Mouse (Mus musculus) gastrocnemius, postnatal 4 days (tissue): Measurements from ENCODE around the gene Nol3. TPM values are rescaled to one million over a fixed set of nuclear protein-coding genes. Genes with fewer than 3 reads are reported as not detected.

Experiments
- DNase-seq, 2 experiments: peaks; one replicate each; pipeline ENCODE4 v3.0.0; 2021 to 2022; ENCODE audit warnings: low spot score in 2 of 2, mixed read lengths in 2 of 2
- total RNA-seq, 2 experiments: library from RNA; stranded (reverse); gene quantifications; 2 replicates each; pipeline ENCODE4 v1.2.3; 2021

The Nol3 gene
- total RNA-seq, 2 experiments from 2014 or later: 26.5 to 27.1 TPM

DNA sequence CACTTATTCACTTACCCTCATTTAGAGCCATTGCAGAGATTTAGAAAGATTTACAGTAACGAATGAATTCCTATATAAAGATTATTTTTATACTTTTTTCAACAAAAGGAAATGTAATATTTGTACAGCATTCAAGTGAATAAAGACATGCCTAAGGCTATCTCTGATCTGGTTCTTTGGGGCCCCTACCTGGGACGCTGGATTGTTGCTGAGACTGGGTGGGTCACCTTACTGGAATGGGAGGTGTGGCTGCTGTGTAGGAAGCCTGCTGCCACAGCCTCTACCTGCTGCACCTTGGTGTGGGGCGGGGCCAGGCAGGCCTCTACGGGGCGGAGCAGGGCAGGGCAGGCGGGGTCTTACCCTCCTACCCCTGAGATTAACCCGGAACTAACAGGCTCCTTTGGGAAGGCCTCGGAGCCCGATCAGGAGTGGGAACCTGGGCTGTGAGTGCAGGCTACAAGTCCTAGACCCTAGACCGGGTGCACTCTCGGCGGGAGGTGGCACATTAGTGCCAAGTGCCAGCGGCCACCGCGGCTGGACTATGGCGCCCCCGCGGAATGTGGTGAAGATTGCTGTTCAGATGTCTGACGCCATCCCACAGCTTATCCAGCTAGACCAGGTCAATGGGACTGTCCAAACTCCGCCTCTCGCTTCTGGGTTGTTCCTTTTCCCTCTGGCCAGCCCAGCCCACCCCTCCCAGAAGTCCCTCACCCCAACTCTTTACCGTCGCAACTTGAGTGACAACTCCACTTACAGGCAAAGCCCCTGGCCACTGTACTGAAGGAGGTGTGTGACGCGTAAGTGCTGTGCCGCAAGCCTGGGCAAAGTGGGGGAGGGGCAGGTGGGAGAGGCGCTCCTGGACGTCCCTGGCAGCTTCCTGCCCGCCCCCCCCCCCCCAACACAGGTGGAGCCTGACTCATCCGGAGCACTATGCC, 29.5 kb downstream of the Nol3 start, which contains the start of gene Elmo3:
Elmo3 (plus strand) TSS at position 391 of the 935 bp plus-strand sequence.
- no peak for DNase-seq

DNA sequence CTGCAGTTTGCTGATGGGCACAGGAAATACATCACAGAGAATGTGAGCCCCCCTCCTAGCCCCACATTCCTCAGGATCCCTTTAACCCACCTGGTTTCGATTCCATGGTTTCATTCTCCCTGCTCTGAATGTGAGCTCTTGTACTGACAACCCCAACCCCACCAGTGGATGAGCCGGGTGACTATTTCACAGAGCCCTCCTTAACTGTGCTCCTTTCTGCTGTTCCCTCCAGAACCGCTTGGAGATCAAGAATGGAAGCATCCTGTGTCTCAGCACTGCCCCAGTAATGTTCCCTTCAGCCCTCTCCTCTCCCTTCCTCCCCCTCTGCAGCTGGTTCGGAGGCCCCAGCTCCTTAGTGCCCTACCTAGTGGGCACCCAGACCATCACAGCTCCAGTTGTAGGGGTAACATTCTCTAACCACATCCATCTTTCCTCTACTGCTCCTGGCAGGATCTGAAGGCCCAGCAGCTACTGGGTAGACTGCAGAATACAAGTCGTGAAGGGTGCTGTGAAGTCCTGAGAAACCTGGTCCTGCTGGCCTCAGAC, 30.3 kb downstream of the Nol3 start:
- DNase-seq: no peak

DNA sequence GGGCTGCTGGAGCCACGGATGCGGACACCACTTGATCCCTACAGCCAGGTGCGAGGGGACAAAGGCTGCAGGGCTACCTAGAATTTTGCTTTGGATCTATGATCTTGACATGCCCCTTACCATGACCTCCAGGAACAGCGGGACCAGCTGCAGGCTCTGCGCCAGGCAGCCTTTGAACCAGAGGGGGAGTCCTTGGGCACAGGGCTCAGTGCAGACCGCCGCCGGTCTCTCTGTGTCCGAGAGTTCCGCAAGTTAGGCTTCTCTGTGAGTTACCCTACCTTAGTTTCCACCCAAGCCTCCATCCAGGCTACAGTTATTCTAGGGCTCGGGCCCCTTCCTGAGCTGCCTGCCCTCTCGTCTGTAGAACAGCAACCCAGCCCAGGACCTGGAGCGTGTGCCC, 31.7 kb downstream of the Nol3 start:
- no peak for DNase-seq

DNA sequence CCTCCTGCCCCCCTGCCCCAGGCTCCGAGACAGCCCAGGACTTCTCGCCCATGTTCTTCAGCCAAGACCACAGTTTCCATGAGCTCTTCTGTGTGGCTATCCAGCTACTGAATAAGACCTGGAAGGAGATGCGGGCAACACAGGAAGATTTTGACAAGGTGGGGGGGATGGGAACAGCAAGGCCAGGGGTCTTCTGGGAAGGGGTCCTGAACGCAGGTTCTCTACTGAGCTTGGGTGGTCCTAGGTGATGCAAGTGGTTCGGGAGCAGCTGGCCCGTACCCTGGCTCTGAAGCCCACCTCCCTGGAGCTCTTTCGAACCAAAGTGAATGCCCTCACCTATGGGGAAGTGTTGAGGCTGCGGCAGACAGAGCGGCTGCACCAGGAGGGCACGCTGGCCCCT, 32.5 kb downstream of the Nol3 start:
- no peak for DNase-seq

DNA sequence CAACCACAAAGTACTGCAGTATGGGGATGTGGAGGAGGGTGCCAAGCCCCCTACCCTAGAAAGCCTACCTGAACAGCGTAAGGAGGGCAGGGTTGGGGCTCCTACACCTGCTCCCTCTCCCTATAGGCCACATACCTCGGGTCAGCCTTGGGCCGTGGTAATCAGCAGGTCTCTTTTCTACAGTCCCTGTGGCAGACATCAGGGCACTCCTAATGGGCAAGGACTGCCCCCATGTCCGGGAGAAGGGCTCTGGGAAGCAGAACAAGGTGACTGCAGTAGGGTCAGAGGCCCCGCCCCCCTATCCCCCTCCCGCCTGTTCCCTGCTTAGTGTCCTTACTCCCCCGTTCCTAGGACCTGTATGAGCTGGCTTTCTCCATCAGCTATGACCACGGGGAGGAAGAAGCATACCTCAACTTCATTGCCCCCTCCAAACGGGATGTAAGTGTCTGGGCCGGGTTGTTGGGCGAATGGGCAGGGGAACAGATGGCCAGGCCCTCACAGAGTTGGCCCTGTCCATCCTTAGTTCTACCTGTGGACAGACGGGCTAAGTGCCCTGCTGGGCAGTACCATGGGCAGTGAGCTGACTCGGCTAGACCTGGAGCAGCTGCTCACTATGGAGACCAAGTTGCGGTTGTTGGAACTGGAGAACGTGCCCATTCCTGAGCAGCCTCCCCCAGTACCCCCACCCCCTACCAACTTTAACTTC, 33.4 kb downstream of the Nol3 start:
- no peak for DNase-seq

DNA sequence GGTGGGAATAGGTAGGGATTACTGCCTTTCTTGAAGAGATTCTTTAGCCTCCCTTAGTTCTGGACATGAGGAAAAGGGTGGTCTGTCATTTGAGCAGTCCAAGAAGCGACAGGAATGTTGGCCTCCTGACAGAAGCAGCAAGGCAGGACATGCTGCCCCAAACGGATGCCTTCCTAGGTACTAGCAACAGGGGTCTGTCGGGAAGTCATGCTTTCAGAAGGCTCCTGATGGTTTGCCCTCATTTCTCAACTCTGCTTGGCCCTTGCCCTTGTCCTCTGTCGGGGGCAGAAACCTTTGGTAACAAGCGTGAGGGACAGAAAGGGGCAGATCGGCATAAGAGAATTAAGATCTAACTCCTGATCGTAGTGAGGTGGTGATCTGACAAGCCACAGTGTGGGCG, 34.2 kb downstream of the Nol3 start:
- no peak for DNase-seq

DNA sequence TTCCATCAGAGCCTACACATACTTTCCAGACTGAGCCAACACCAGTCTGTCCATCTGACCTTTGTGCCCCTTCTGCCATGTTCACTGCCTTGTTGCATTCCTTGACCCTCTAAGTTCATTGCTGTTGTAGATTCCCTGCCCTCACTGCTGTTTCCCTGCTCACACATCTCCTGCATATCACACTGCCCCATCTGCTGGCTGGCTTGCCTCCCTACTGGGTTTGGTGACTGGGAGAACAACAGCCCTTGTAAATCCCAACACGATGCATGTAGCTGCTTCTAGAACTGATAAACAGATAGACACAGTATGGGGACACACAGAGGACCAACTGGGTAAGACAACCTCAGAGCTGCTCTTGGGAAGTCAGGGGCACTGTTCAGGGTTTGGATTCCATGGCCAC, 35.8 kb downstream of the Nol3 start:
- DNase-seq: no peak

DNA sequence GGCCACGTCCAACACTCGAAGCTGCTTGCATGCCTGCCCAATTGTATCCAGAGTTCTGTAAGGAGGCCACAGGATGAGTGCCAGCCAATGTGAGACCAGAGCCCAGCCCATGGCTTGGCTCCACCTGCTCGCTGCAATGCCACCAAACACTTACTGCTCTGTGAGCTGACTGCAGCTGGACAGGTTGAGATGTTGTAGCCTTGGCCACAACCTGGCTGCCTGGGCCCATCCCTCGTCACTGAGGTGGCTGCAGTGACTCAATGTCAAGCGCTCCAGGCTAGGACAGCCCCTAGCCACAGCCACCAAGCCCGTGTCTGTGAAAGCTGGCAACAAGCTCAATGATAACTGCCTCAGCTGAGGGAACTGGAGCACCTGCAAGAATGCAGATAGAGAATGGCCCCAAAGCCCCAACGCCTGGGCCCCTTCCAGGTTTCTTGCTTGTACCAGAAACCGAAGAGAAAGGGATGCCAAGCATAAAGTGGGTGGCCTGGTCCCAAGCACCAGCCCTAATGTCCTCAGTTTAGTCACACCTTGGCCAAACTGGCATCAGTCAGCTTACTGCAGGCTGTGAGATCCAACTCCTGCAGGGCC, 37.0 kb downstream of the Nol3 start:
- DNase-seq: no peak

DNA sequence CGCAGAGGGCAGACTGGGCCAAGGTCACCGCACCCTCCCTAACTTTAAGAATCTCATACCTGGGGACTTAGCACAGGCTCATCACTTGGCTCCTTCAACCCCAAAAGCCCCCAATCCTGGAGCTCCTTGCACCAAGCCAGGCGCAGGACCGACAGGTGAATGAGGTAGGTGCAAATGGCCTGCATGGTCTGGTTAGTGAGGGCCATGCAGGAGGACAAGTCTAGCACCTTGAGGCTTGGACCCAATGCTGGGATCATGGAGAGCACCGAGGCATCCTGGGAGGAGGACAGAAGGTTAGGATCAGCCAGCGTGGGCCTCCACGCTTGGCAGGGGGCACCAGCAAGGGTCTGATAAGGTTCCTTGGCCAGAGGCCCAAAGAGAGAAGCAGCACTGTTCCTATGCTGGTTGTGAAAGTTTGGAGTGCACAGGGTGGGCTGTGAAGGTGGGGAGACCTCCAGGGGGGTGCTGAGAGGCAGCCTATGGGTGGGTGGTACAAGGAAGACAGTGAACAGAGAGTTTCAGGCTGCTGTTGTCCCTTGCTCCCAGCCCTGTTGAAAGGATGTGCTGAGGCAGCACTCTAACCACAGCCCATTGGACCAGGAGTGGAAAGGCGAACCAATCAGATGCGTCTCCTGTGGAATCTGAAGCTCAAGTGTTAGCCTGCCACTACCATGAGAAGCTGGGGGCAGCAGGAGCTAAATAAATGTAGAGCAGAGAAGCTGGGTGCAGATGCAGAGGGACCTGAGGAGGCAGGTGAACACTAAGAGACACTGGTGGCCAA, 37.9 kb downstream of the Nol3 start:
- DNase-seq: no peak

DNA sequence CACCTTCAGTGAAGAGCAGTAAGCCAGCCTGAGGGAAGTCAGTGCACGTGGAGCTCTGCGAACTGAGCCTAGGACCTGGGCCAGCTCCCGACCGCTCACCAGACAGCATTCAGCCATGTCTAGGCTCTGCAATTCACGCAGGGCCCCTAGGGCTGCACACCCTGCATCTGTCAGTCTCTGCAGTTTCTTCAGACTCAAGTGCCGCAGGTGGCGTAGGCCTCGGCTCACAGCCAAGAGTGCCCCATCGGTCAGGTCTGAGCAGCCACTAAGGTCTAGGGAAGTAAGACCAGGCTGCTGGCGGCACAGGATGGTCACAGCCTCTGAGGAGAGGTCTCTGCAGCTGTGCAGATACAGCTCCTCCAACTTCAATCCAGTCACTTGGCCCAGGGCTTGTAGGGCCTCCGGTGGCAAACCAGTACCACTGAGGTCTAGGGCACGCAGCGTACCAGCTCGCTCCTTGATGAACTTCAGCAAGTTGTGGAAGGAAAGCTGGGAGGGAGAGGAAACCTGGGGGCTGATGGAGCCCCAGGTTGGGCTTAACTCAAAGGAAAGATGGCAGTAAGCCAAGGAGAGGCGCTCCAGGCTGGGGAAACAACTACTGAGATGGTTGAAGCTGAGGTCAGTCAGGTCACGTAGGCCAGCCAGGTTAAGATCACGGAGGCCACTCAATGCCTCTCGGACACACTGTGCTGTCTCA, 39.3 kb downstream of the Nol3 start:
- DNase-seq: no peak

DNA sequence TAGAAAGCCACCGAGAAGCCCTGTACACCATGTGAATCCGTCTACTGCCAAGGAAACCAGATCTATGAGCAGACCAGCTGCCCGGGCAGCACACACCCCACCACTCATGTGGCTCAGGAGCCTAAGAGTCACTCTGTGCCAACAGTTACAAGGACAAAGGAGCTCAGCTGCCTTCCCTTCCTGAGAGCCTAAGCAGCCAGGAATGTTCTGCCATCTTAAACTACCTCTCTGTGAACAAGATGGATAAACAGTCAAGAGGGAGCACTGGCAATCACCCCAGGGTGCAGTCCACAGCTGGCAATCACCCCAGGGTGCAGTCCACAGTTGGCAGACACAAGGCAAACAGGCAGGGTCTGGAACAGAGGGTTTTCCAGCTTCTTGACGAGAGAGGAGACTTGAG, 42.0 kb downstream of the Nol3 start:
- no peak for DNase-seq

DNA sequence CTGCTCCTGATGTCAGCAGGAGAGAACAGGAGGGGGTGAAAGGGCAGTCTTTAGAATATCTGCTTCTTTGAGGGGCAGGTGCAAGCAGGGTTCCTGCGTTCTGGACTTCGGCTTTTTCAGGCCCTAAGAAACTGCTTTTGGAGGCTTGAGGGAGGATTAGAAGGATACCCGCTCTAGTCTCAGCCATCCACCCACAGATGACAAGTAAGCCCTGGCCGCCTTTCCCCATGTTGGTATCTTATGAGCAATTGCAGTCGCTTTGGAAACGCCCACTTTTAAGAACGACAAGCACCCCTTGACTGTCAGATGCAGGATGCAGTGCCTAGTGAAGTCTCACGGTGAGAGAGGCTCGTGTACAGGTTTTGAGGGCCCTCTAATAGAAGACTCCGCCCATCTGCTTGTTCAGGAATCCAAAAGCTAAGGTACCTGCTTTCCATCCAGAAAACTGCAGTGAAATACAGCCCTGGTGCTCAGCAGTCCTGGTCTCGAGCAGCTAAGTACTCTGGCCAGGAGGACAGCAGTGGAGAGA, 42.8 kb downstream of the Nol3 start:
- no peak for DNase-seq

DNA sequence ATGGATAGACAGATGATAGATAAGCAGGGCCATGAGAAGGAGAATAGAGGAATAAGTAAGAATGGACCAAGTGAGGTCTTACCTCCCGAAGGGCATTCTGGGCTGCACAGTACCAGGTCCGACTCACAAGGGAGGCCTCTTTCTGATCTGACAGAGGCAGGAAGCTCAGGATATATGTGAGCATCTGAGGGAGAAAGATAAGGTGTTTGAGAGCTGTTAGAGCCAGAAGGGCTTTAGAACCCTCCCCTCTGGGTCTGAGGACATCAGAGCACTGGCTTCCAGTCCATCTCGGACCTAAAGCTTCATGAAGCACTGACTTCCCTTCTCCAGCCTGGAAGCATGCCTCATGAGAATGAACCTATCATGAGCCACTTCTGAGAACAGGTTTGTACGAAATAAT, 47.2 kb downstream of the Nol3 start:
- no peak for DNase-seq

DNA sequence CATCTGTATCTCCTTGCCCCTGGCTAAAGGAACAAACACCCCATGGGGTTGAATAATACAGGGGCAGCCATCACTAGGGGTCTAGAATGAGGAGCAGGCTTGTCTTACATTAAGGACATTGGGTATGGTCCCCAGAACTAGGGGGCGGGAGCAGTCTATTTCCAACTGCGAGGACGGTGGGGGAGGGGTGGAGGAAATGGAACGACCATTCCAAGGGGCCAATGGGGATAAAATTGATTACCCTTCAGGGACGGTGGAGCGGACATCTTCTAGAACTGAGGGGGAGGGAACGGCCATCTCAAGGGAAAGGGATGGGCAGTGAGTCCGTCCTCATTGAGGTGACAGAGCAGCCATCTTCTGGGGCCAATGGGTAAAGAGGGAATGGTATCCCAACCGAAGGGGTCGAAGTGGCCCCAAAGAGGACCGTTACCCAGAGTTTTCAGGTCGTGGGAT, 49.7 kb downstream of the Nol3 start:
- no peak for DNase-seq

DNA sequence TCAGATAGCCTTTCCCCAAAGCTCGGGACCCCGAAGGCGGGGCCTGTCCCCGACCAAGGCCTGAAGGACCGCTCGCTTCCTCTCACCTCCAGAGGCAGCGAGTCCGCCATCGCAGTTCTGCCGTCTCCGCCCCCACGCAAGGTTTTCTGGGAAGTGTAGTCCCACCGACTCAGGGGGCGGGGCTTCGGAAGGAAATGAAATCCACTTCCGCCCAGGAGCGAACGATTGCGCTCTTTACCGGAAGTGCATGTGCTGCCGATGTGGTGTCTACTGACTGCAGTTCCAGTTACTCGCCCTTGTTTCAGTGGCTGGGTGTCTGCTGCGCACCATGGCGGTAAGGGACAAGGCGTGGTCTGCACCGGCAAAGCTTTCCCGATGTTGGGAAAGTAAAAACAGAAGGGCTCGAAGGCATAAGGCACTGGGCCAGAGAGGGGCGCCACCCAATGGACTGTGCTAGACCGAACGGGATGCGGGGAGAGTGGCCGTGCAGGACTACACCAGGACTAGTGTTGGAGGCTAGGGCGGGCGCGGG, 50.3 kb downstream of the Nol3 start, which contains the start of the genes Lrrc29 and Tmem208:
Lrrc29 (minus strand) TSS at position 138 of the 532 bp plus-strand sequence.
Tmem208 (plus strand) TSS at position 214 of the 532 bp plus-strand sequence.
- peak; percentile 94 to 98 for DNase-seq

DNA sequence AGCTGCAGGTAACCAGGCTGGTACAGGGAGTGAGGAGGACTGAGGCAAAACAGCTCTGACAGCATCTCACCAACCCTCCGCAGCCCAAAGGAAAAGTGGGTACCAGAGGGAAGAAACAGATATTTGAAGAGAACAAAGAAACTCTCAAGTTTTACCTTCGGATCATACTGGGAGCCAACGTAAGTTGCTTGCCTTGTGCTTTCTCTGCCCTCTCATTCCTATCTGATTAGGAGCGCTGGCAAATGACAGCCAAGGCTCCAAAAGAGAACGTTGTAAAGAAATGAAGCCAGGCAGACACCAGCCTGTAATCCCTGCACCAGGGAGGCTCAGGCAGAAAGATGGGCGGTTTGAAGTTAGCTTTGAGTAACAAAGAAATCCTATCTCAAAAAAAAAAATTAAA, 51.0 kb downstream of the Nol3 start:
- DNase-seq: no peak

DNA sequence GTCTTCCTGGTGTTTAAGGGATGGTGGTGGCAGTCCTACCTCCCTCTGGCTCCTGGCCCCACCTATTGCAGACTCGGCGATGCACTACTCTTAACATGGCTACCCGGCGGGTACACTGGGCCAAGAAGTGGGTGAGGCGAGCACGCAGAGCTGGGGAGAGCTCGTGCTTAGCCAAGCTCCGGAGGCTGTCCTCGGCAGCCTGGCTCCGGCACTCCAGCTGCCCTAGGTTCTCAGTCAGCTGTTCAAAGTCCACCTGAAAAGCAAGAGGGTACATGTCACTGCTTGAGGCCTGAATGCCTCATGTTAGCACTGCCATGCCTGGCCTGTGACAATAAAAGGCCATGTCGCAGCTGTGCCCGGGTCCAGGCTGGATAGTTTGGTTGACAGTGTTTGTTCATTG, 54.4 kb downstream of the Nol3 start:
- DNase-seq: no peak

DNA sequence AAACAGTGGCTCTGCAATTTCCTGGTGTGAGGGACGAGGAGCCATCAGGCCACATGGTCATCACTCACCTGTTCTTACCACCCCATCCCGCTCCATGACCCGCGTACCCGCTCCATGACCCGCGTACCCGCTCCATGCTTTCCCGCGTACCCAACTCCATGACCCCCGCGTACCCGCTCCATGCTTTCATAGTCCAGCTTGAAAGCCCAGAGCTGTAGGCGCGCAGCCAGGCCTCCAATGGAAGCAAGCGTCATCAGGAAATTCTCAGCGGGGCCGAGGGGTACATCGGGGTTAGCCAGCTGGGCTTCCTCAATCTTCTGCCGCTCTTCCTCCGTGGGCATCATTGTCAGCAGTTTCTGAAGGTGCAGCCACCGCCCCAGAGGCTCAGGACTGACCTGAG, 55.5 kb downstream of the Nol3 start:
- DNase-seq: no peak
